21 mouse cellular contexts compared by ENCODE assay signal in genomic region chr10:62421127-62421526, GRCm38 (mm10). TPM values are rescaled to one million over a fixed set of nuclear protein-coding genes. Genes with fewer than 3 reads are reported as not detected.
DNase-seq lines count a peak whose midpoint lies in the region; ATAC-seq and TF ChIP-seq lines count a peak whose summit lies in the region.
"Had no signal": no experiment of that assay in that cellular context is flagged by ENCODE, and none has a peak within 500 bp of the region (broad histone marks: within the 10 kb centered on the region; RNA-seq: fewer than 3 reads in every experiment).

No protein-coding gene starts in this region.

- H3K36me3 ChIP-seq in hindbrain, embryonic 15.5 days: no peaks in the 10 kb centered on the region
- H3K36me3 ChIP-seq in hindbrain, embryonic 11.5 days (ENCODE audit: control insufficient read depth, insufficient read depth, low read length): no peaks in the 10 kb centered on the region
- H3K36me3 ChIP-seq in midbrain, postnatal 0 days (ENCODE audit: insufficient read depth, low read length): no peaks in the 10 kb centered on the region
- no peaks in the 10 kb centered on the region for H3K36me3 ChIP-seq in midbrain, embryonic 16.5 days (ENCODE audit: control insufficient read depth, insufficient read depth, low read length)
- no peaks in the 10 kb centered on the region for H3K36me3 ChIP-seq in liver, embryonic 13.5 days
- H3K36me3 ChIP-seq in stomach, embryonic 16.5 days (ENCODE audit: control insufficient read depth, insufficient read depth, low read length): no peaks in the 10 kb centered on the region

- no peak for TF ChIP-seq CTCF in midbrain, postnatal 0 days (IDR thresholded peaks at IDR 0.05)

- 79% methylated on average over 3 of the region's 3 CpGs for WGBS in hindbrain, embryonic 15.5 days
- 80% methylated on average over 3 of the region's 3 CpGs for WGBS in hindbrain, embryonic 11.5 days
- 89% methylated on average over 3 of the region's 3 CpGs for WGBS in midbrain, postnatal 0 days
- WGBS in midbrain, embryonic 16.5 days: 78% methylated on average over 3 of the region's 3 CpGs
- 67% methylated on average over 3 of the region's 3 CpGs for WGBS in liver, embryonic 13.5 days (ENCODE audit: insufficient replicate concordance)
- WGBS in stomach, embryonic 16.5 days: 69% methylated on average over 3 of the region's 3 CpGs

- no peak overlapping the region for H3K27ac ChIP-seq in hindbrain, embryonic 15.5 days (replicated peaks)
- H3K27ac ChIP-seq in hindbrain, embryonic 11.5 days (ENCODE audit: low read depth, low read length): no peak overlapping the region
- no peak overlapping the region for H3K27ac ChIP-seq in midbrain, postnatal 0 days (ENCODE audit: low read depth, low read length)
- H3K27ac ChIP-seq in midbrain, embryonic 16.5 days (ENCODE audit: low read length): no peak overlapping the region
- H3K27ac ChIP-seq in liver, embryonic 13.5 days: no peak overlapping the region
- peak overlapping the region; percentile 39 for H3K27ac ChIP-seq in stomach, embryonic 16.5 days (ENCODE audit: low read length)

- no peaks in the 10 kb centered on the region for H3K9me3 ChIP-seq in hindbrain, embryonic 15.5 days
- H3K9me3 ChIP-seq in hindbrain, embryonic 11.5 days (ENCODE audit: control insufficient read depth, low read length): no peaks in the 10 kb centered on the region
- H3K9me3 ChIP-seq in midbrain, postnatal 0 days (ENCODE audit: low read length): no peaks in the 10 kb centered on the region
- H3K9me3 ChIP-seq in midbrain, embryonic 16.5 days (replicated peaks; ENCODE audit: control insufficient read depth, low read length, poor library complexity, severe bottlenecking): no peaks in the 10 kb centered on the region
- no peaks in the 10 kb centered on the region for H3K9me3 ChIP-seq in liver, embryonic 13.5 days (replicated peaks)
- no peaks in the 10 kb centered on the region for H3K9me3 ChIP-seq in stomach, embryonic 16.5 days (replicated peaks; ENCODE audit: control insufficient read depth, low read length)

- no peak overlapping the region for H3K9ac ChIP-seq in hindbrain, embryonic 15.5 days
- H3K9ac ChIP-seq in hindbrain, embryonic 11.5 days (ENCODE audit: low read depth, low read length): no peak overlapping the region
- H3K9ac ChIP-seq in midbrain, postnatal 0 days (replicated peaks; ENCODE audit: low read length, poor library complexity, severe bottlenecking): no peak overlapping the region
- no peak overlapping the region for H3K9ac ChIP-seq in midbrain, embryonic 16.5 days (ENCODE audit: low read depth, low read length)
- H3K9ac ChIP-seq in liver, embryonic 13.5 days: no peak overlapping the region
- H3K9ac ChIP-seq in stomach, embryonic 16.5 days (ENCODE audit: low read length): peak overlapping the region; percentile 43

- H3K4me2 ChIP-seq in hindbrain, embryonic 15.5 days: no peak overlapping the region
- no peak overlapping the region for H3K4me2 ChIP-seq in hindbrain, embryonic 11.5 days (replicated peaks; ENCODE audit: low read depth, low read length)
- no peak overlapping the region for H3K4me2 ChIP-seq in midbrain, postnatal 0 days (ENCODE audit: low read depth, low read length, poor library complexity, severe bottlenecking)
- no peak overlapping the region for H3K4me2 ChIP-seq in midbrain, embryonic 16.5 days (ENCODE audit: low read length)
- peak overlapping the region; percentile 47 for H3K4me2 ChIP-seq in liver, embryonic 13.5 days
- H3K4me2 ChIP-seq in stomach, embryonic 16.5 days (ENCODE audit: low read depth, low read length): peak overlapping the region; percentile 31; the same call in 1 of the 2 replicates

- no peaks in the 10 kb centered on the region for H3K27me3 ChIP-seq in hindbrain, embryonic 15.5 days
- no peaks in the 10 kb centered on the region for H3K27me3 ChIP-seq in hindbrain, embryonic 11.5 days (ENCODE audit: control insufficient read depth, insufficient read depth, low read length)
- H3K27me3 ChIP-seq in midbrain, postnatal 0 days (ENCODE audit: insufficient read depth, low read length): no peaks in the 10 kb centered on the region
- no peaks in the 10 kb centered on the region for H3K27me3 ChIP-seq in midbrain, embryonic 16.5 days (ENCODE audit: control insufficient read depth, insufficient read depth, low read depth, low read length)
- 0 out of 2 replicates have a peak, but pooled peaks cover 2% of the 10 kb centered on the region for H3K27me3 ChIP-seq in liver, embryonic 13.5 days
- H3K27me3 ChIP-seq in stomach, embryonic 16.5 days (ENCODE audit: control insufficient read depth, insufficient read depth, low read length): no peaks in the 10 kb centered on the region

- peak; percentile 66; the same call in 1 of the 2 replicates for ATAC-seq in hindbrain, embryonic 15.5 days (ENCODE audit: low FRiP score, low read depth)
- ATAC-seq in hindbrain, embryonic 11.5 days (ENCODE audit: low FRiP score): no peak
- ATAC-seq in midbrain, postnatal 0 days (ENCODE audit: low FRiP score): no peak
- no peak for ATAC-seq in midbrain, embryonic 16.5 days
- no peak for ATAC-seq in liver, embryonic 13.5 days (ENCODE audit: low read depth)
- ATAC-seq in stomach, embryonic 16.5 days (ENCODE audit: insufficient read depth, low FRiP score): no peak
- ATAC-seq: CD4-positive, CD25-positive, alpha-beta regulatory T cell, adult 4 months; forebrain, embryonic 14.5 days had no signal

- no peak for DNase-seq in hindbrain, embryonic 11.5 days (ENCODE audit: low spot score)
- DNase-seq in midbrain, postnatal 0 days (ENCODE audit: low spot score): peak; percentile 34
- DNase-seq in liver, embryonic 13.5 days: no peak
- DNase-seq in gastrocnemius, postnatal 36 days: no peak
- DNase-seq in T-cell, adult 2 months (ENCODE audit: low spot score): no peak
- DNase-seq: adrenal gland, postnatal 25 days; cerebellum, adult 9-11 months; embryo, embryonic 11 days; kidney, adult 2 months; kidney, postnatal 4 days; thymus, postnatal 36 days had no signal

- H3K4me1 ChIP-seq in hindbrain, embryonic 15.5 days (replicated peaks): no peaks in the 10 kb centered on the region
- H3K4me1 ChIP-seq in hindbrain, embryonic 11.5 days (replicated peaks; ENCODE audit: control insufficient read depth, insufficient read depth, low read length): no peaks in the 10 kb centered on the region
- H3K4me1 ChIP-seq in midbrain, postnatal 0 days (ENCODE audit: insufficient read depth, low read length): no peaks in the 10 kb centered on the region
- no peaks in the 10 kb centered on the region for H3K4me1 ChIP-seq in midbrain, embryonic 16.5 days (ENCODE audit: control insufficient read depth, insufficient read depth, low read length)
- H3K4me1 ChIP-seq in liver, embryonic 13.5 days (replicated peaks): peaks cover 9% of the 10 kb centered on the region
- H3K4me1 ChIP-seq in stomach, embryonic 16.5 days (ENCODE audit: control insufficient read depth, insufficient read depth, low read length): peaks cover 5% of the 10 kb centered on the region; the same call in 1 of the 2 replicates

- H3K4me3 ChIP-seq in hindbrain, embryonic 15.5 days: no peak overlapping the region
- no peak overlapping the region for H3K4me3 ChIP-seq in hindbrain, embryonic 11.5 days (ENCODE audit: low read depth, low read length)
- no peak overlapping the region for H3K4me3 ChIP-seq in midbrain, postnatal 0 days (ENCODE audit: low read depth, low read length)
- H3K4me3 ChIP-seq in midbrain, embryonic 16.5 days (ENCODE audit: low read depth, low read length): no peak overlapping the region
- peak overlapping the region; percentile 6; the same call in 1 of the 2 replicates for H3K4me3 ChIP-seq in liver, embryonic 13.5 days (replicated peaks)
- H3K4me3 ChIP-seq in stomach, embryonic 16.5 days (replicated peaks; ENCODE audit: low read length): peak overlapping the region; percentile 19

- intact Hi-C loops in gastrocnemius, postnatal 36 days (cut with DNase I): no loop called here

RNA-seq across cellular contexts. Expression of gene Hkdc1, which starts 1.2 kb away (rescaled TPM):
- polyA plus RNA-seq in hindbrain, embryonic 15.5 days (2015; fragmentation: Nextera tagmentation; extraction: Ambion mirVana): 0.59 and 0.97 TPM in 2 replicates
- 0.05 and 0.20 TPM in 2 replicates for polyA plus RNA-seq in hindbrain, embryonic 11.5 days (2014; fragmentation: Nextera tagmentation; extraction: Ambion mirVana)
- total RNA-seq in midbrain, postnatal 0 days (2014; rRNA removed): 0.44 and 0.47 TPM in 2 replicates
- 0.29 and 0.46 TPM in 2 replicates for polyA plus RNA-seq in midbrain, postnatal 0 days (2015; fragmentation: Nextera tagmentation; extraction: Ambion mirVana)
- polyA plus RNA-seq in midbrain, embryonic 16.5 days (2015; fragmentation: Nextera tagmentation; extraction: Ambion mirVana): 0.37 and 0.51 TPM in 2 replicates
- polyA plus RNA-seq in liver, embryonic 13.5 days (2015; fragmentation: Nextera tagmentation; extraction: Ambion mirVana): 5.9 and 7.4 TPM in 2 replicates
- 15.6 and 17.4 TPM in 2 replicates for polyA plus RNA-seq in stomach, embryonic 16.5 days (2015; fragmentation: Nextera tagmentation; extraction: Ambion mirVana)
- total RNA-seq in gastrocnemius, postnatal 36 days (2021): not detected
- total RNA-seq: adrenal gland, postnatal 25 days; gastrocnemius, adult 18-20 months; heart, adult 18-20 months; megakaryocyte-erythroid progenitor cell, adult 5-6 weeks; monocyte, adult 5-6 weeks had no signal
- polyA plus RNA-seq: CD4-positive, CD25-positive, alpha-beta regulatory T cell, adult 4 months; liver, adult 2 months had no signal

RNA-seq across cellular contexts. Expression of gene 4930507D05Rik, which starts 28.2 kb away (rescaled TPM):
- polyA plus RNA-seq in hindbrain, embryonic 15.5 days (2015; fragmentation: Nextera tagmentation; extraction: Ambion mirVana): 0.91 and 0.98 TPM in 2 replicates
- polyA plus RNA-seq in hindbrain, embryonic 11.5 days (2014; fragmentation: Nextera tagmentation; extraction: Ambion mirVana): 0.95 and 1.2 TPM in 2 replicates
- 1.7 and 2.7 TPM in 2 replicates for total RNA-seq in midbrain, postnatal 0 days (2014; rRNA removed)
- 1.2 and 1.5 TPM in 2 replicates for polyA plus RNA-seq in midbrain, postnatal 0 days (2015; fragmentation: Nextera tagmentation; extraction: Ambion mirVana)
- polyA plus RNA-seq in midbrain, embryonic 16.5 days (2015; fragmentation: Nextera tagmentation; extraction: Ambion mirVana): 1.2 and 1.4 TPM in 2 replicates
- polyA plus RNA-seq in liver, embryonic 13.5 days (2015; fragmentation: Nextera tagmentation; extraction: Ambion mirVana): 0.21 and 0.23 TPM in 2 replicates
- polyA plus RNA-seq in stomach, embryonic 16.5 days (2015; fragmentation: Nextera tagmentation; extraction: Ambion mirVana): 0.27 TPM in 1 of 2 replicates, not detected in the other
- not detected for total RNA-seq in gastrocnemius, postnatal 36 days (2021)
- total RNA-seq: gastrocnemius, adult 18-20 months; monocyte, adult 5-6 weeks had no signal
- polyA plus RNA-seq: CD4-positive, CD25-positive, alpha-beta regulatory T cell, adult 4 months; liver, adult 2 months had no signal

RNA-seq across cellular contexts. Expression of gene Supv3l1, which starts 28.4 kb away (rescaled TPM):
- polyA plus RNA-seq in hindbrain, embryonic 15.5 days (2015; fragmentation: Nextera tagmentation; extraction: Ambion mirVana): 21.3 and 21.5 TPM in 2 replicates
- polyA plus RNA-seq in hindbrain, embryonic 11.5 days (2014; fragmentation: Nextera tagmentation; extraction: Ambion mirVana): 27.4 and 33.2 TPM in 2 replicates
- 23.4 and 26.6 TPM in 2 replicates for total RNA-seq in midbrain, postnatal 0 days (2014; rRNA removed)
- 15.5 and 16.1 TPM in 2 replicates for polyA plus RNA-seq in midbrain, postnatal 0 days (2015; fragmentation: Nextera tagmentation; extraction: Ambion mirVana)
- polyA plus RNA-seq in midbrain, embryonic 16.5 days (2015; fragmentation: Nextera tagmentation; extraction: Ambion mirVana): 18.6 and 19.4 TPM in 2 replicates
- 20.0 and 22.6 TPM in 2 replicates for polyA plus RNA-seq in liver, embryonic 13.5 days (2015; fragmentation: Nextera tagmentation; extraction: Ambion mirVana)
- polyA plus RNA-seq in stomach, embryonic 16.5 days (2015; fragmentation: Nextera tagmentation; extraction: Ambion mirVana): 23.9 and 26.1 TPM in 2 replicates
- 10 to 100 TPM; 17.1 to 19.7 TPM for total RNA-seq in gastrocnemius, postnatal 36 days (2021)

RNA-seq across cellular contexts. Expression of gene Hk1, which starts 41.4 kb away (rescaled TPM):
- 128 and 140 TPM in 2 replicates for polyA plus RNA-seq in hindbrain, embryonic 15.5 days (2015; fragmentation: Nextera tagmentation; extraction: Ambion mirVana)
- polyA plus RNA-seq in hindbrain, embryonic 11.5 days (2014; fragmentation: Nextera tagmentation; extraction: Ambion mirVana): 18.2 and 25.4 TPM in 2 replicates
- 103 and 119 TPM in 2 replicates for total RNA-seq in midbrain, postnatal 0 days (2014; rRNA removed)
- 157 and 163 TPM in 2 replicates for polyA plus RNA-seq in midbrain, postnatal 0 days (2015; fragmentation: Nextera tagmentation; extraction: Ambion mirVana)
- polyA plus RNA-seq in midbrain, embryonic 16.5 days (2015; fragmentation: Nextera tagmentation; extraction: Ambion mirVana): 142 and 155 TPM in 2 replicates
- 88.4 and 108 TPM in 2 replicates for polyA plus RNA-seq in liver, embryonic 13.5 days (2015; fragmentation: Nextera tagmentation; extraction: Ambion mirVana)
- polyA plus RNA-seq in stomach, embryonic 16.5 days (2015; fragmentation: Nextera tagmentation; extraction: Ambion mirVana): 55.0 and 67.0 TPM in 2 replicates
- 1 to 10 TPM; 6.1 to 7.8 TPM for total RNA-seq in gastrocnemius, postnatal 36 days (2021)

Comparison
In these comparisons a context has a peak if more than half of its experiments do, and no peak if none do; other contexts are left out.
1. H3K4me2 ChIP-seq: peak in liver, embryonic 13.5 days (single experiment) and stomach, embryonic 16.5 days (single experiment); none in hindbrain, embryonic 15.5 days (single experiment), hindbrain, embryonic 11.5 days (single experiment), midbrain, postnatal 0 days (single experiment) and midbrain, embryonic 16.5 days (single experiment).
2. H3K4me3 ChIP-seq: peak in liver, embryonic 13.5 days (single experiment) and stomach, embryonic 16.5 days (single experiment); none in hindbrain, embryonic 15.5 days (single experiment), hindbrain, embryonic 11.5 days (single experiment), midbrain, postnatal 0 days (single experiment) and midbrain, embryonic 16.5 days (single experiment).